Mouse (Mus musculus) bone marrow, adult 2 months (tissue): ENCODE measurements around the gene Zfp287. TPM values are rescaled to one million over a fixed set of nuclear protein-coding genes. Genes with fewer than 3 reads are reported as not detected.
"Not testable (repeated sequence)": the region's sequence is repeated elsewhere in the genome, so short reads cannot be mapped to it uniquely, and the experiment has no call there.

Source experiments
- H3K27ac ChIP-seq: fragments of 200-500 bp; 2 replicates; pipeline ENCODE4 v1.5.1; 2012; ENCODE audit warnings: low read depth, mild to moderate bottlenecking, control low read depth, inconsistent platforms, low read length; ENCODE audit not compliant: control insufficient read depth, poor library complexity, insufficient read depth
- H3K4me1 ChIP-seq: fragments of 200-500 bp; 2 replicates; pipeline ENCODE4 v1.6.1; 2011; ENCODE audit warnings: low read length; ENCODE audit not compliant: control insufficient read depth, insufficient read depth
- H3K4me3 ChIP-seq: fragments of 200-500 bp; replicated peaks from 2 replicates; pipeline ENCODE3; 2011; ENCODE audit warnings: mild to moderate bottlenecking, low read depth, low read length, control low read depth; ENCODE audit not compliant: control insufficient read depth
- CTCF ChIP-seq: fragments of 200-500 bp; IDR thresholded peaks from 2 replicates; pipeline ENCODE4 v1.5.1; 2011; ENCODE audit warnings: low read length, control low read depth; ENCODE audit not compliant: control insufficient read depth, insufficient read depth
- POLR2A ChIP-seq: fragments of 200-500 bp; IDR thresholded peaks from 2 replicates; pipeline ENCODE4 v1.6.1; 2011; ENCODE audit warnings: low read depth, mild to moderate bottlenecking, control low read depth, low read length, borderline replicate concordance; ENCODE audit not compliant: control insufficient read depth
- WGBS: fragments of 180-500 bp; shearing (Covaris S2); methylation state at CpG from one replicate; pipeline ENCODE4 v1.1.7; 2018; 5-methylcytosine and 5-hydroxymethylcytosine counted together
- polyA plus RNA-seq: library from polyadenylated mRNA; stranded (reverse); fragments of >200 nt; gene quantifications from 2 replicates; pipeline ENCODE4 v1.2.4, GENCODE M21; 2011; ENCODE audit warnings: low replicate concordance; ENCODE audit not compliant: missing spikeins, insufficient read depth, insufficient read length

Zfp287 gene
- polyA plus RNA-seq, 1 experiment, result 2.3 TPM

- Histone ChIP-seq H3K4me1 (no peaks in the 10 kb centered on the region; the same call in 1 of the 2 replicates), H3K4me3 (no peak overlapping the region), H3K27ac (no peak overlapping the region)
- TF ChIP-seq CTCF, result no peak
- TF ChIP-seq POLR2A, result no peak
- WGBS, result 64% methylated on average over 11 of the region's 11 CpGs
Measured at GRCm38 (mm10) chr11:62752191-62752590, 20.5 kb upstream of the Zfp287 start.

- WGBS, result 4% methylated on average over 13 of the region's 13 CpGs
- H3K4me1 ChIP-seq, H3K4me3 ChIP-seq, H3K27ac ChIP-seq: not testable (repeated sequence)
Measured at GRCm38 (mm10) chr11:62749445-62749844, 17.7 kb upstream of the Zfp287 start.

DNA sequence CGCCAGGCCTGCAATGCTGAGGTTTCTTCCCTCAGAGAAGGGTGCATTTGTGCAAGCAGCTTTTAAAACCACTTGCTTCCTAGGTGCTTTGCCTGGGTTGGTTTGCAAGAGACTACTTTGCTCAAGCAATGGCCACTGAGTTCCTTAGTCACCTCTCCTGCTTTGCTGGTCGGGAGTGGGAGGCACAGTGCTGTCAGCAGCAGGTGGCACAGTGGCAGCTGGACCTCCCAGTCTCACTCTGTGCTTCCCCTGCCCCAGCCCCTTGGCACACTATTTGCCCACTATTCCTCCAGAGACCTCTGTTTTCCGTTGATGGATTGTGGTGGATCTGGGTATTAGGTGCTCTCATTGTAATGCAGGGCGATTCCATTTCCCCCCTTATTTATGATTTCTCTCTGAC, 16.4 kb upstream of the Zfp287 start:
- 76% methylated on average over 4 of the region's 4 CpGs for WGBS
- TF ChIP-seq CTCF, result no peak
- H3K4me3 ChIP-seq, result no peak overlapping the region
- no peaks in the 10 kb centered on the region; the same call in 1 of the 2 replicates for H3K4me1 ChIP-seq
- H3K27ac ChIP-seq, result no peak overlapping the region

DNA sequence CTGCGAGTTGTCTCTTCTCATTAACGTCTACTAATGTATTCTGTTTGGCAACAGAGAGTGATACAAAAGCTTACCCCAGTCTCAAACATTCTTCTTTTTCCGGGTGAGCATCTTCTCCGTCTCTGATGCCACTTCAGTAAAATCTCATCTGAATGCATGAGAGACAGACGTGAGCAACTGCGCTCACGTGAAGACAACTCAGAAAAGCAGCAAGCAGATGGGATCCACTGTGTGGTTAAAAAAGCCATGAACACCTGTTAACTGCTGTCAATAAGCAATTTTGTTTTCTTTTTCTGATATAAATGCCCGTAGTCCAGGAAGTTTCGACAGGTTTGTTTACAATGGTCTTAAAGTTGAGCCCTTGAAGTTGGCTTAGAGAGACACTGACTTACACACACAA, 15.5 kb upstream of the Zfp287 start:
- Histone ChIP-seq H3K27ac (no peak overlapping the region), H3K4me1 (no peaks in the 10 kb centered on the region; the same call in 1 of the 2 replicates), H3K4me3 (no peak overlapping the region)
- 78% methylated on average over 9 of the region's 9 CpGs for WGBS
- TF ChIP-seq CTCF, result no peak
- no peak for TF ChIP-seq POLR2A

DNA sequence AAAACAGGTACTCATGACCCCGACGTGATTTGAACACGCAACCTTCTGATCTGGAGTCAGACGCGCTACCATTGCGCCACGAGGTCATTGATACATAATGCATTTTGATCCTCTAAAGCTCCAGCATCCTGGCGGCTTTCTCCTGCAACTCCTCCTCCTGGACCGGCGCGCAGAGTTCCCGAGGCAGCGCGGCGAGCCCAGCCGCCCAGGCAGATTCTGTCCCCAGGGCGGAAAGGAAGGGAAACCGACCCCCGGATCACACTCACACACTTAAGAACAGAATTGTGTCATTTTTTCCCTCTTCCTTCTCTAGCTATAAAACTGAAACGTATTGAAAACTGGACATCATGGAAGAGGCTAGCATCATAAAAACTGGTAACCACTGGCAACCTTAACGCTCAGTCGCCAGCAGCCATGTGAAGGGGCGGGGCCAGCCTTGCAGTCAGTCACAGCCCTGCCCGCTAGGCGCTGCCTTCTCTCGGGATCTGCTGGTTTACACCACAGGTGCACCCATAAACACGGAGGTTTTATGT, 14.4 kb upstream of the Zfp287 start:
- Histone ChIP-seq H3K27ac (no peak overlapping the region), H3K4me3 (no peak overlapping the region), H3K4me1 (no peaks in the 10 kb centered on the region; the same call in 1 of the 2 replicates)
- 10% methylated on average over 27 of the region's 27 CpGs for WGBS
- TF ChIP-seq CTCF (no peak), POLR2A (no peak)

- TF ChIP-seq POLR2A, result no peak
- TF ChIP-seq CTCF, result peak; percentile 92
- WGBS, result 53% methylated on average over 5 of the region's 5 CpGs
- Histone ChIP-seq H3K27ac (no peak overlapping the region), H3K4me1 (no peaks in the 10 kb centered on the region; the same call in 1 of the 2 replicates), H3K4me3 (no peak overlapping the region)
Measured at GRCm38 (mm10) chr11:62744103-62744502, 12.4 kb upstream of the Zfp287 start.

DNA sequence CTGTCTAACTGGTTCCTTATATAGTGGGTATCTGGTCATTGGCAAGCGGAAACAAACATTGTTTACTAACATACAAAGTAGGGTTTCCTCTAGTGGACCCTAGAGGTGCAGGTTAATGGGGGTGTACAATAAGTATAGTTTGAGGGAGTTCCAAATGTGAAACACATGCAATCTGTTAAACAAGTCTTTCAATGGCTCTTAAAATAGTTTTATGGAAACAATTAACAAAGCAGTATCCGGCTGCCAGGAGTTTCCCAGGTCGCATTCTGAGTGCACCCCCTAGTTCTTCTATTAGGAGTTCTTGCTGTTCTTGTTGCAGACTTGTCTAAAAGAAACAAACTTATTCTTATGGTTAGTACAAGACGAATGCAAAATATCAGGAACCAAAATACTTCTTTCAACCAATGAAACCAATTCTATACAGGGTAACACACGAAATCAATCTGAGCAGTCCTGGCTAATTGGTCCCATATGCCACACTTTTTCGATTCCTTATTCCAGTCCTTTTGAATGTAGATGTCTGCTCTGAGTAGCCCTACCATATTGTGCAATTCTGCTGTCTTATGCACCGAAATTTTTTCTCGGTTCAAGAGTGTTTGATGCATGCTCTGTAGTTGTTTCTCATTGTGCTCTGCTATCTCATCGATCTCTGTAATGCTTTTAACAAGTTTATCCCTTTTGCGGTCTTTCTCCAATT, 10.7 kb upstream of the Zfp287 start:
- Histone ChIP-seq H3K4me3 (no peak overlapping the region), H3K4me1 (no peaks in the 10 kb centered on the region; the same call in 1 of the 2 replicates), H3K27ac (no peak overlapping the region)
- TF ChIP-seq CTCF (no peak), POLR2A (no peak)
- WGBS, result 85% methylated on average over 10 of the region's 10 CpGs

GRCm38 (mm10) chr11:62741186-62741585, 9.5 kb upstream of the Zfp287 start:
- no peaks in the 10 kb centered on the region for H3K4me1 ChIP-seq
- TF ChIP-seq POLR2A, result no peak
- TF ChIP-seq CTCF, result no peak
- no peak overlapping the region for H3K27ac ChIP-seq
- WGBS, result 59% methylated on average over 2 of the region's 2 CpGs
- H3K4me3 ChIP-seq, result no peak overlapping the region

DNA sequence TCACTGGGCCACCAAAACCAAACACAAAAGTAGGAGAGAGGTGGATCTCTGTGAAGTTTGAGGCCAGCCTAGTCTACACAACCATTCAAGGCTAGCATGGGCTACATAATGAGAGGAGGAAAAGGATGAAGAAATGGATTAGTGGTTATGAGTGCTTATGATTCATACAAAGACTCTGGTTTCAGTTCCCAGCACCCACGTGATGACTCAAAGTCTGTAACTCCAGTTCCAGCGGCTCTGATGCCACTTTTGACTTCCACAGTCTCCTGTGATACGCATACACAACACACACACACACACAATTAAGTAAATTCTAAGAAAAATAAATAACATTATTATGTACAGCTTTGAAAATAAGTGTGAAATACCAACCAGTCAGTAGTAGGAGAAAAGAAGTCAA, 960 bp upstream of the Zfp287 start:
- 68% methylated on average over 3 of the region's 3 CpGs for WGBS
- TF ChIP-seq CTCF (no peak), POLR2A (no peak)
- no peaks in the 10 kb centered on the region for H3K4me1 ChIP-seq
- H3K4me3 ChIP-seq, result no peak overlapping the region
- no peak overlapping the region for H3K27ac ChIP-seq
